Mouse (Mus musculus) liver, adult 2 months (tissue): Measurements from ENCODE around the gene Pan2. TPM values are rescaled to one million over a fixed set of nuclear protein-coding genes. Genes with fewer than 3 reads are reported as not detected.
A peak's percentile ranks its signal among the peaks of the same experiment; 100 is the strongest.

Experiments used
- DNase-seq: peaks from one replicate; pipeline ENCODE4 v3.0.0-alpha.2; 2011; ENCODE audit warnings: low read depth, low spot score; ENCODE audit errors: extremely low read depth
- H3K27ac ChIP-seq: fragments of 200-500 bp; replicated peaks from 2 replicates; pipeline ENCODE4 v1.5.1; 2012; ENCODE audit warnings: low read depth, mild to moderate bottlenecking, control low read depth, inconsistent platforms, low read length; ENCODE audit not compliant: insufficient read depth
- H3K27me3 ChIP-seq: fragments of 200-500 bp; 2 replicates; pipeline ENCODE4 v1.6.1; 2012; ENCODE audit warnings: mild to moderate bottlenecking, moderate library complexity, low read length, inconsistent platforms; ENCODE audit not compliant: control insufficient read depth, insufficient read depth
- H3K36me3 ChIP-seq: fragments of 200-500 bp; 2 replicates; pipeline ENCODE4 v1.6.1; 2012; ENCODE audit warnings: low read length, inconsistent platforms; ENCODE audit not compliant: control insufficient read depth, insufficient read depth
- H3K4me1 ChIP-seq: fragments of 200-500 bp; 2 replicates; pipeline ENCODE4 v1.6.1; 2011; ENCODE audit warnings: low read length; ENCODE audit not compliant: control insufficient read depth, insufficient read depth
- H3K4me3 ChIP-seq: fragments of 200-500 bp; 2 replicates; pipeline ENCODE4 v1.5.1; 2011; ENCODE audit warnings: low read depth, mild to moderate bottlenecking, control low read depth, low read length, moderate library complexity; ENCODE audit not compliant: insufficient read depth
- H3K79me2 ChIP-seq: fragments of 200-500 bp; 2 replicates; pipeline ENCODE4 v1.6.1; 2012; ENCODE audit warnings: inconsistent platforms, mild to moderate bottlenecking, low read length, moderate library complexity; ENCODE audit not compliant: control insufficient read depth, insufficient read depth
- H3K9ac ChIP-seq: fragments of 200-500 bp; 2 replicates; pipeline ENCODE4 v1.6.1; 2012; ENCODE audit warnings: low read depth, mild to moderate bottlenecking, control low read depth, inconsistent platforms, low read length
- CTCF ChIP-seq: fragments of 200-500 bp; IDR thresholded peaks from 2 replicates; pipeline ENCODE4 v1.5.1; 2011; ENCODE audit warnings: low read depth, low read length, control low read depth
- POLR2A ChIP-seq: fragments of 200-500 bp; IDR thresholded peaks from 2 replicates; pipeline ENCODE4 v1.6.1; 2011; ENCODE audit warnings: low read length, control low read depth; ENCODE audit not compliant: insufficient read depth; ENCODE audit errors: extremely low read depth
- WGBS: fragments of 180-500 bp; shearing (Covaris S2); methylation state at CpG from one replicate; pipeline ENCODE4 v1.1.7; 2018; 5-methylcytosine and 5-hydroxymethylcytosine counted together
- polyA plus RNA-seq: library from polyadenylated mRNA; depleted of rRNA; stranded (reverse); fragments of >200 nt; gene quantifications from 2 replicates; pipeline ENCODE4 v1.2.3, GENCODE M21; 2012
- total RNA-seq: library from RNA; depleted of rRNA; stranded (reverse); fragments of >200 nt; gene quantifications from 2 replicates; pipeline ENCODE4 v1.2.3, GENCODE M21; 2014

Gene Pan2
- total and polyA plus RNA-seq, 2 experiments: 9.1 to 20.3 TPM

DNA sequence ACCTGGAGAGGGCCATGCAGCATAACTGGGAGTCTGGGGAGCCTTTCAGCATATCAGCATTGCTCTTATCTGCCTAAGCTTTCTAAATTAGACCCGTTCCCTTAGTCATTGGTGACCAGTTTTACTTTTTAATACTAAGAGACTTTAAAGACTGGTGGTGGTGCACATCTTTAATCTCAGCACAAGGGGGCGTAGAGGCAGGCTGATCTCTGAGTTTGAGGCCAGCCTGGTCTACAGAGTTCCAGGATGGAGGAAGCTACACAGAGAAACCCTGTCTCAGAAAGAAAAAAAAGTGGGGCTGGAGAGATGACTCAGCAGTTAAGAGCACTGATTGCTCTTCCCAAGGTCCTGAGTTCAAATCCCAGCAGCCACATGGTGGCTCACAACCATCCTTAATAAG is 37.1 kb downstream of the Pan2 start:
- H3K36me3 ChIP-seq: no peaks in the 10 kb centered on the region
- H3K9ac ChIP-seq: no peak overlapping the region

DNA sequence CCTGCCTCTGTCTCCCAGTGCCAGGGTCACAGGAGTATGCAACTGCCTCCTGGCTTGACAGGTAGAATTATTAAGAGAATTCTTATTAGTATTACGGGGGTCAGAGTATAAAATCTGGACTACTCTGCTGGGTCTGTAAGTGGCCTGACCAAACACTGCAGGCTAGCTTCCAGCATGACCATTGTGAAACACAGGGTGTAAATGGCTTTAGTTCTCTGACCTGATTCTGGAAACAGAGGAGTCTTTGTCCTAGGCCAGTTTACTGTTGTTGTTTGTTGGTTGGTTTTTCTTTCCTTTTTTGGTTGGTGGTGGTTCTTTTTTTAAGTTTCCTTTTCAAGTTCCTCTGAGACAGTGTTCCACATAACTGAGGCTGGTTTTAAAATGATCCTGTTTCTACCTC is 40.3 kb downstream of the Pan2 start:
- TF ChIP-seq CTCF (no peak), POLR2A (no peak)
- WGBS: 19% methylated on average over 1 of the region's 1 CpGs
- Histone ChIP-seq H3K27me3 (no peaks in the 10 kb centered on the region), H3K4me3 (no peak overlapping the region), H3K27ac (peak overlapping the region; percentile 83), H3K79me2 (peaks cover 29% of the 10 kb centered on the region; the same call in 1 of the 2 replicates), H3K9ac (no peak overlapping the region), H3K4me1 (peaks cover 39% of the 10 kb centered on the region), H3K36me3 (no peaks in the 10 kb centered on the region)
- DNase-seq: peak; percentile 94

More for the DNA sequence above, 37.1 kb downstream of the Pan2 start:
- TF ChIP-seq CTCF: no peak; the same call in 1 of the 2 replicates
- TF ChIP-seq POLR2A: no peak
- 69% methylated on average over 2 of the region's 2 CpGs for WGBS
- no peak for DNase-seq
- peaks cover 23% of the 10 kb centered on the region; the same call in 1 of the 2 replicates for H3K79me2 ChIP-seq
- peak overlapping the region; percentile 85; the same call in 1 of the 2 replicates for H3K27ac ChIP-seq
- no peaks in the 10 kb centered on the region for H3K27me3 ChIP-seq
- no peak overlapping the region for H3K4me3 ChIP-seq
- peaks cover 38% of the 10 kb centered on the region for H3K4me1 ChIP-seq

DNA sequence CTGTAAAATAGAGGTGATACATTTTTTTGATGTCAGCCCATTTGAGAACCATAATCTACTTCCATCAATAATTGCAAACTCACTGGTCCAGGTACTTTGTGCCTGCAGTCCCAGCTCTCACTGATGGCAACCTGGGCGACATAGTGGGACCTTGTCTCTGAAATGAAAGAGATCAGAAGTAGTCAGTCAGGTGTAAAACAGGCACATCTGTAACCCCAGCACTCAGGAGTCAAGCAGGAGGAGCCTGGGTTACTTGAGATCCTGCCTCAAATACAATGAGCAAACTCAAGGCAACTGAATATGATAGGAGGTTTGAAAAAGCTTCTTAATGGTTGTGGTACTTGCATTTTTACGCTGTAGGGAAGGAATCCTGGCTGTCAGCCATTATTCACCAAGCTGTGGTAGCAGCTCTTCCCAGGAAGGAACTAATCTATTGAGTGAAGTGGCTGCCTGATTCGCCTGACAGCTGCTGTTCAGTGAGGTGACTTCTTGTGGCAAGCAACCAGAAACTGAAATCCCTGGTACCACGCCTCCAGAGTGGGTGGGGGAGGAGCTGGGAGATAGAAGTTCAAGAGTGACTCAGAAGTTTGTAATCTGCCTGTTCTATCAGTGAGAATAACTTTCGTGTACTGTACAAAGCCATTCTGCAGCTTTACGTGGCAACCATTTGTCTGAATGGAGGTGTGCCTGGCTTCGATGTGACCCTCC is 41.6 kb downstream of the Pan2 start:
- Histone ChIP-seq H3K9ac (no peak overlapping the region; the same call in 1 of the 2 replicates), H3K79me2 (peaks cover 21% of the 10 kb centered on the region; the same call in 1 of the 2 replicates), H3K36me3 (peaks cover 3% of the 10 kb centered on the region; the same call in 1 of the 2 replicates), H3K27ac (peak overlapping the region; percentile 51), H3K27me3 (no peaks in the 10 kb centered on the region), H3K4me1 (peaks cover 34% of the 10 kb centered on the region), H3K4me3 (no peak overlapping the region)
- TF ChIP-seq POLR2A (no peak), CTCF (no peak)
- DNase-seq: peak; percentile 92
- WGBS: 4% methylated on average over 7 of the region's 7 CpGs

DNA sequence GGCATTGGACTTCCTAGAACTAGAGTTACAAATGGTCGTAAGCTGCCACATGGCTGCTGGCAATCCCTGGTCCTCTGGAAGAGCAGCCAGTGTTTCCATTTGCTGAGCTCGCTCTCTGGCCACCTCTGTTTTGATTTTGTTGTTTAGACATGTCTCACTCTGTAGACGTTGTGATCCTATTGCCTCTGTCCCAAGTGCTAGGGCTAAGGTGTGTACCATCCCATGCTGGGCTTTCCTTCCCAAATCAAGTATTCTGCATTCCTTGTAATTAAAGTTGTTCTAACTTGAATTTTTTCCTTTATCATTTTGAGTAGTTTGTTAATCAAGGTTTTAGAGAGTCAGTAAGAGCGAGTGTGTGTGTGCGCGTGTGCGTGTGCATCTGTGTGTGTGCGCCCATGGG is 44.4 kb downstream of the Pan2 start:
- no peak overlapping the region for H3K4me3 ChIP-seq
- peaks cover 13% of the 10 kb centered on the region; the same call in 1 of the 2 replicates for H3K79me2 ChIP-seq
- peak overlapping the region; percentile 12; the same call in 1 of the 2 replicates for H3K27ac ChIP-seq
- WGBS: 69% methylated on average over 8 of the region's 8 CpGs
- no peaks in the 10 kb centered on the region for H3K27me3 ChIP-seq
- DNase-seq: peak; percentile 34
- peak overlapping the region; percentile 21; the same call in 1 of the 2 replicates for H3K9ac ChIP-seq
- TF ChIP-seq POLR2A (no peak), CTCF (no peak)
- peaks cover 30% of the 10 kb centered on the region for H3K4me1 ChIP-seq
- peaks cover 25% of the 10 kb centered on the region for H3K36me3 ChIP-seq

DNA sequence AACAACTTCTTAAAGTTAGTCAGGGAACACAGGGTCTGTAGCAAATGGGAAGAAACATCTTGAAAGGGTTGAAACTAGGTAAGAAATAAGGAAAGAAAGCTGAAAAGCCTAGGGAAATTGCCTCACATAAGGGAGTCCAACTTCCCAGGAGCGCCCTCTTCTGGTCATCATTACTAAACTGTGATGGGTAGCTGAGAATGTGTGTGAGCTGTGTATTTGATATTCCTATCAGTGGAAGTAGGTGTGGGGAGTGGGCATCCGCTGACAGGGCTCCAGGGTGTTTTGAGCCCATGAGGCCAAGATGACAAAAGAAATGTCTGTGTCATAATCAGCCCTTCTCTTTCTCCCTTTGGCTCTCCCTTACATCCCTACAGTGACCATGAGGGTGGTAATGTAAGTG is 55.7 kb downstream of the Pan2 start:
- Histone ChIP-seq H3K36me3 (peaks cover 65% of the 10 kb centered on the region), H3K27ac (no peak overlapping the region), H3K9ac (no peak overlapping the region), H3K79me2 (no peaks in the 10 kb centered on the region; the same call in 1 of the 2 replicates), H3K4me1 (no peaks in the 10 kb centered on the region), H3K4me3 (no peak overlapping the region), H3K27me3 (no peaks in the 10 kb centered on the region)
- peak; percentile 46 for DNase-seq
- no peak for TF ChIP-seq POLR2A
- peak; percentile 37 for TF ChIP-seq CTCF
- WGBS: 54% methylated on average over 2 of the region's 2 CpGs

DNA sequence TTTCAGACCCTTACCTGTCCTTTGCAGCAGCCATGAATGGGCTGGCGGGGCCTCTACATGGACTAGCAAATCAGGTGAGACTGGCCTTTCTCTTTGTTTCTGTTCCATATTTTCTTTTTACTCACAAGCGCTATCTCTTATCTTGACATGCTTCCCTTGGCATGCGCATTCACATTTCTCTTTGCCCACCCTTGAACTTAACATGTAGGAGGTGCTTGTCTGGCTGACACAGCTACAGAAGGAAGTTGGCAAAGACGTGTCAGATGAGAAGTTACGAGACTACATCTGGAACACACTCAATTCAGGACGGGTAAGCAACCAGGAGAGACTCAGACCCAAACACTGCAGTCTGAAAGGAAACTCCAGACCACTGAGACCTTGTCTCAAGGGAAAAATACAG is 56.1 kb downstream of the Pan2 start:
- Histone ChIP-seq H3K79me2 (no peaks in the 10 kb centered on the region; the same call in 1 of the 2 replicates), H3K36me3 (peaks cover 62% of the 10 kb centered on the region), H3K4me3 (no peak overlapping the region), H3K27me3 (no peaks in the 10 kb centered on the region), H3K4me1 (no peaks in the 10 kb centered on the region), H3K27ac (no peak overlapping the region), H3K9ac (no peak overlapping the region)
- no peak for DNase-seq
- WGBS: 69% methylated on average over 6 of the region's 6 CpGs
- TF ChIP-seq POLR2A (no peak), CTCF (no peak)
